Comparison of ENCODE assay signal across 14 mouse cellular contexts in the genomic region with DNA sequence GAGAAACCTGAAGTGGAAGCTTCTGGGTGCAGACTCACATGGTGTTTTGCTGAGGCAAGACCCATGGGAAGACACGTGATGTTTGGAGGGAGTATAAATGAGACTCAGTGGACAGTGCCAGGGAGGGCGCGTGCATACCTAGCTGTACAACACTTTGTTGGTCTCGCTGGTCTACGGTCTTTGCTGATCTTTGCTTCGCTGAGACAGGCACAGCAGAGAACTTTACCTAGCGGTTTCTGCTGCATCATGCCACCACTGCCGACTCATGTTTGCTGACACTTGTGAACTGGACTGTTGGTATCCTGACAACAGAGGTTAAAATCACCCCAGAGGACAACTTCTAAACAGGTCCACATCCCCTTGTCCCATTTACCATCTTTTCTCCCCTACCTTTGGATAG. TPM values are rescaled to one million over a fixed set of nuclear protein-coding genes. Genes with fewer than 3 reads are reported as not detected.
DNase-seq lines count a peak whose midpoint lies in the region; ATAC-seq and TF ChIP-seq lines count a peak whose summit lies in the region.
"Had no signal": no experiment of that assay in that cellular context is flagged by ENCODE, and none has a peak within 500 bp of the region (broad histone marks: within the 10 kb centered on the region; RNA-seq: fewer than 3 reads in every experiment).

No protein-coding gene starts in this region.

- ATAC-seq in hindbrain, embryonic 15.5 days (ENCODE audit: low FRiP score, low read depth), result no peak
- no peak for ATAC-seq in hindbrain, embryonic 14.5 days (ENCODE audit: low FRiP score)
- peak; percentile 29; the same call in 1 of the 2 replicates for ATAC-seq in G1E (ENCODE audit: extremely low read depth, insufficient number of reproducible peaks, low FRiP score, poor library complexity, severe bottlenecking)
- ATAC-seq in liver, embryonic 14.5 days (ENCODE audit: insufficient read depth), result peak; percentile 54
- ATAC-seq in intestine, embryonic 16.5 days, result no peak
- ATAC-seq: inflammation-experienced regulatory T-cells, adult 6 months had no signal

- no peak for TF ChIP-seq EP300 in liver, embryonic 14.5 days (IDR thresholded peaks at IDR 0.05; ENCODE audit: low read depth)

- H3K9me3 ChIP-seq in hindbrain, embryonic 15.5 days, result no peaks in the 10 kb centered on the region
- H3K9me3 ChIP-seq in hindbrain, embryonic 14.5 days (ENCODE audit: control insufficient read depth, low read length), result no peaks in the 10 kb centered on the region
- H3K9me3 ChIP-seq in G1E (replicated peaks), result peaks cover 3% of the 10 kb centered on the region; the same call in 1 of the 2 replicates
- no peaks in the 10 kb centered on the region for H3K9me3 ChIP-seq in liver, embryonic 14.5 days (ENCODE audit: control insufficient read depth, low read length)
- H3K9me3 ChIP-seq in intestine, embryonic 16.5 days (ENCODE audit: control insufficient read depth, low read length), result no peaks in the 10 kb centered on the region
- H3K9me3 ChIP-seq: forebrain, embryonic 12.5 days; midbrain, embryonic 15.5 days had no signal

- WGBS in hindbrain, embryonic 15.5 days, result 95% methylated on average over 8 of the region's 8 CpGs
- 94% methylated on average over 8 of the region's 8 CpGs for WGBS in hindbrain, embryonic 14.5 days
- WGBS in liver, embryonic 14.5 days (ENCODE audit: insufficient replicate concordance), result 54% methylated on average over 8 of the region's 8 CpGs
- WGBS in intestine, embryonic 16.5 days, result 88% methylated on average over 8 of the region's 8 CpGs

- no peak overlapping the region for H3K4me3 ChIP-seq in hindbrain, embryonic 15.5 days
- no peak overlapping the region for H3K4me3 ChIP-seq in hindbrain, embryonic 14.5 days (replicated peaks; ENCODE audit: low read length)
- H3K4me3 ChIP-seq in G1E (ENCODE audit: low read depth, low read length), result peak overlapping the region; percentile 14; the same call in 1 of the 2 replicates
- no peak overlapping the region for H3K4me3 ChIP-seq in liver, embryonic 14.5 days (ENCODE audit: insufficient read depth in 1 of 2, low read depth in 2 of 2, low read length in 2 of 2)
- no peak overlapping the region for H3K4me3 ChIP-seq in intestine, embryonic 16.5 days (ENCODE audit: low read length)
- H3K4me3 ChIP-seq: forebrain, embryonic 12.5 days; midbrain, embryonic 15.5 days had no signal

- TF ChIP-seq CTCF in G1E (IDR thresholded peaks at IDR 0.05; ENCODE audit: low read depth, low read length), result no peak
- no peak for TF ChIP-seq CTCF in liver, embryonic 14.5 days (IDR thresholded peaks at IDR 0.05; ENCODE audit: low read depth)

- no peak overlapping the region for H3K9ac ChIP-seq in hindbrain, embryonic 15.5 days
- H3K9ac ChIP-seq in hindbrain, embryonic 14.5 days, result no peak overlapping the region
- peak overlapping the region; percentile 34; the same call in 1 of the 2 replicates for H3K9ac ChIP-seq in liver, embryonic 14.5 days (replicated peaks)
- no peak overlapping the region for H3K9ac ChIP-seq in intestine, embryonic 16.5 days (ENCODE audit: low read depth, low read length)
- H3K9ac ChIP-seq: forebrain, embryonic 12.5 days; midbrain, embryonic 15.5 days had no signal

- no peaks in the 10 kb centered on the region for H3K36me3 ChIP-seq in hindbrain, embryonic 15.5 days
- no peaks in the 10 kb centered on the region for H3K36me3 ChIP-seq in hindbrain, embryonic 14.5 days (replicated peaks; ENCODE audit: control insufficient read depth, insufficient read depth)
- no peaks in the 10 kb centered on the region for H3K36me3 ChIP-seq in G1E (replicated peaks)
- H3K36me3 ChIP-seq in liver, embryonic 14.5 days (replicated peaks; ENCODE audit: control insufficient read depth, insufficient read depth, low read depth), result no peaks in the 10 kb centered on the region
- no peaks in the 10 kb centered on the region for H3K36me3 ChIP-seq in intestine, embryonic 16.5 days (ENCODE audit: control insufficient read depth, insufficient read depth, low read length)
- H3K36me3 ChIP-seq: forebrain, embryonic 12.5 days; midbrain, embryonic 15.5 days had no signal

- H3K27ac ChIP-seq in hindbrain, embryonic 15.5 days (replicated peaks), result 0 out of 2 replicates have a peak overlapping the region, but pooled peaks have one; percentile 0
- H3K27ac ChIP-seq in hindbrain, embryonic 14.5 days, result no peak overlapping the region
- peak overlapping the region; percentile 82 for H3K27ac ChIP-seq in liver, embryonic 14.5 days
- no peak overlapping the region for H3K27ac ChIP-seq in intestine, embryonic 16.5 days (ENCODE audit: low read length)
- H3K27ac ChIP-seq: forebrain, embryonic 12.5 days; midbrain, embryonic 15.5 days had no signal

- H3K27me3 ChIP-seq in hindbrain, embryonic 15.5 days, result no peaks in the 10 kb centered on the region
- no peaks in the 10 kb centered on the region for H3K27me3 ChIP-seq in hindbrain, embryonic 14.5 days (ENCODE audit: control insufficient read depth, insufficient read depth, low read length)
- H3K27me3 ChIP-seq in G1E (ENCODE audit: insufficient read depth, low read length), result no peaks in the 10 kb centered on the region
- no peaks in the 10 kb centered on the region for H3K27me3 ChIP-seq in liver, embryonic 14.5 days (ENCODE audit: control insufficient read depth, insufficient read depth, low read length)
- no peaks in the 10 kb centered on the region for H3K27me3 ChIP-seq in intestine, embryonic 16.5 days (replicated peaks; ENCODE audit: control insufficient read depth, insufficient read depth, low read length)
- H3K27me3 ChIP-seq: forebrain, embryonic 12.5 days; midbrain, embryonic 15.5 days had no signal

- no peak for DNase-seq in hindbrain, embryonic 14.5 days (ENCODE audit: low spot score)
- DNase-seq in G1E (ENCODE audit: low spot score), result no peak
- peak; percentile 55 for DNase-seq in c-Kit-negative CD71-positive TER-119-positive erythroid progenitor cells, embryonic 14.5 days (ENCODE audit: low read depth, low spot score)
- peak in 1 of 3 experiments; percentile 45 for DNase-seq in liver, embryonic 14.5 days (ENCODE audit: low read depth in 3 of 3, low spot score in 3 of 3)
- DNase-seq in urinary bladder, adult 18-20 months (ENCODE audit: low spot score in 2 of 2), result no peak
- DNase-seq: cerebellum, postnatal 10 days; kidney, adult 9 months; kidney, postnatal 36 days; lung, adult 18-20 months had no signal

- H3K4me1 ChIP-seq in hindbrain, embryonic 15.5 days (replicated peaks), result no peaks in the 10 kb centered on the region
- no peaks in the 10 kb centered on the region for H3K4me1 ChIP-seq in hindbrain, embryonic 14.5 days (replicated peaks; ENCODE audit: control insufficient read depth, insufficient read depth, low read length)
- H3K4me1 ChIP-seq in G1E (ENCODE audit: insufficient read depth, low read depth, low read length), result peaks cover 61% of the 10 kb centered on the region
- peaks cover 22 to 52% of the 10 kb centered on the region in 2 experiments for H3K4me1 ChIP-seq in liver, embryonic 14.5 days (replicated peaks; ENCODE audit: control insufficient read depth in 2 of 2, insufficient read depth in 2 of 2, low read length in 1 of 2)
- H3K4me1 ChIP-seq in intestine, embryonic 16.5 days (ENCODE audit: control insufficient read depth, insufficient read depth, low read length), result no peaks in the 10 kb centered on the region
- H3K4me1 ChIP-seq: forebrain, embryonic 12.5 days; midbrain, embryonic 15.5 days had no signal

- no peak overlapping the region for H3K4me2 ChIP-seq in hindbrain, embryonic 15.5 days
- no peak overlapping the region for H3K4me2 ChIP-seq in hindbrain, embryonic 14.5 days (replicated peaks)
- peak overlapping the region; percentile 24 for H3K4me2 ChIP-seq in liver, embryonic 14.5 days (ENCODE audit: low read depth)
- no peak overlapping the region for H3K4me2 ChIP-seq in intestine, embryonic 16.5 days (ENCODE audit: low read depth, low read length)
- H3K4me2 ChIP-seq: forebrain, embryonic 12.5 days; midbrain, embryonic 15.5 days had no signal

RNA-seq across cellular contexts. Expression of a gene that starts 2.9 kb away (rescaled TPM):
- polyA plus RNA-seq in hindbrain, embryonic 15.5 days (2015; fragmentation: Nextera tagmentation; extraction: Ambion mirVana), result 0.49 and 0.60 TPM in 2 replicates
- 0.14 and 0.27 TPM in 2 replicates for polyA plus RNA-seq in hindbrain, embryonic 14.5 days (2014; fragmentation: Nextera tagmentation; extraction: Ambion mirVana)
- total RNA-seq in G1E (2014; fragmentation: Nextera tagmentation) (3.5 and 3.7 TPM in 2 replicates), G1E (2017) (4.2 and 5.3 TPM in 2 replicates)
- 0.15 and 0.50 TPM in 2 replicates for polyA plus RNA-seq in G1E (2012)
- 1.1 and 1.6 TPM in 2 replicates for polyA plus RNA-seq in liver, embryonic 14.5 days (2012; rRNA removed)
- 1.8 and 1.9 TPM in 2 replicates for polyA plus RNA-seq in liver, embryonic 14.5 days (2014; fragmentation: Nextera tagmentation; extraction: Ambion mirVana)
- polyA plus RNA-seq in intestine, embryonic 16.5 days (2015; fragmentation: Nextera tagmentation; extraction: Ambion mirVana), result 2.5 and 2.6 TPM in 2 replicates

Comparison
In these comparisons a context has a peak if more than half of its experiments do, and no peak if none do; other contexts are left out.
1. H3K27ac ChIP-seq: peak in hindbrain, embryonic 15.5 days (single experiment) and liver, embryonic 14.5 days (single experiment); none in hindbrain, embryonic 14.5 days (single experiment) and intestine, embryonic 16.5 days (single experiment).
2. ATAC-seq: peak in G1E (single experiment) and liver, embryonic 14.5 days (single experiment); none in hindbrain, embryonic 15.5 days (single experiment), hindbrain, embryonic 14.5 days (single experiment) and intestine, embryonic 16.5 days (single experiment).